Mouse (Mus musculus) cerebellum, postnatal 36 days (tissue): Measurements from ENCODE around the gene Cox7a2.

ENCODE experiments used
- DNase-seq, 2 experiments: peaks; one replicate each; pipeline ENCODE4 v3.0.0; 2021 to 2022; ENCODE audit warnings: mixed read lengths in 2 of 2

Cox7a2 gene

GRCm38 (mm10) chr9:79759385-79760005, at the start of gene Cox7a2:
Gene Cox7a2, minus strand, starts transcription at chr9:79759878.
- peak; percentile 92 to 95 for DNase-seq

- DNase-seq, result no peak
Observed at GRCm38 (mm10) chr9:79809411-79809810, 49.7 kb upstream of the Cox7a2 start.

- DNase-seq, result no peak
Observed at GRCm38 (mm10) chr9:79807178-79807577, 47.5 kb upstream of the Cox7a2 start.

GRCm38 (mm10) chr9:79806317-79807075, 46.8 kb upstream of the Cox7a2 start:
- DNase-seq, result no peak

DNA sequence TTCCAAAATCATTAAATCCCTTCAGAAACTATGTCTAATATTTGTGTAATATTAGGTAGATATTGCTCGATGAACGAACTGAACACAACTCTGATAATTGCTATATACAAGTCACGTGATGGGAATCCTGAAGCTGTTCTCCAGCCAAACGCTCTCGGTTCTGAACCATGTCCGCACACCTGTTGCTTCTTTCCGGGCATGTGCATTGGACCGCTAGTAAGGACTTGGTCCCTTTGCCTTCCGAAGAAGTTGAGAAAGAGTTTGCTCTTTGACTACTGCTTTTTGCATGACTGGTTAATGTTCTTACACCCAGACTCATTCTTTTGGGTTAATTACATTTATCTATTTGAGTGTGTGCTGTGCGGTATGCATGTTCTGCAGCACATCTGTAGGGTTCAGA, 45.7 kb upstream of the Cox7a2 start:
- no peak for DNase-seq

GRCm38 (mm10) chr9:79796461-79797135, 36.9 kb upstream of the Cox7a2 start:
- no peak for DNase-seq

- DNase-seq, result no peak
Observed at GRCm38 (mm10) chr9:79795076-79795475, 35.4 kb upstream of the Cox7a2 start.

GRCm38 (mm10) chr9:79792841-79793835, 33.5 kb upstream of the Cox7a2 start, which contains the start of gene Tmem30a:
Gene Tmem30a, minus strand, starts transcription at chr9:79793507.
- peak; percentile 94 to 95 for DNase-seq

GRCm38 (mm10) chr9:79785794-79786085, 26.1 kb upstream of the Cox7a2 start:
- no peak for DNase-seq

DNA sequence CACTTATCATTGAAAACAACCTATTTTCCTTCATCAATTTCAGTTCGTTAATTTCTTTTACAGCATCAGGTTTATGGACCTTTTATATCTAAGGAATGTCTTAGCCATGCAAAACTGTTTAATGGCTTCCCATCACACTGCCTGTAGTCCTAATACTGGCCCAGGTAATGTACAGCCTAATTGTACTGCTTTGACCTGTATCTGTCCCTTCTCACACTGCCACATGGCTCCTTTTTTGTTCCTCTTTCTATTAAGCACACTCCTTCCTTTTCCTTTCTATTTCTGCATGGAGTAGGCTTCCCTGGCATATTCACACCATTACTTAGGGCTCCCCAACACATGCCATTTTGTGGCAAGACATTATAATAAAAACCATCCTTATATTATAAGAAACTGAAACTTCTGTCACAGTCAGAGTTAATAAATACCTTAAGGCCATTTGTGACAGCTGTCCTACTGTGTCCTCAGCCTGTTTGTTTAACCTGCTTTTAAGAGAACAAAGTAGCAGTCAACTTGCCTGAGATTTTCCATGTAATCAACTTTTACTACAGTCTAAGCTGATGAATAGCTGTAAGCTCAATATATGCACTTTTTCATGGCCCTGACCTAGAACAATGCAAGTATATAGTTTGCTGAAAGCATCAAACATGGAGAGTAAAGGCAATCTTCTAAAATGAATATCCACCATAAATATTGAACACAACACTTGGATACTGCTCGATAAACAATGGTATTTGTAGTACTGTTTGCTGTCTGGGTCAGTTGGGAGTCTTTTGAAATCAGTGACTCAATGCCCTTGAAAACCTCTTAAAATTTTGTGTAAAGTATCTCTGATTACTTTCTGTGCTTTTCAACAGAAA, 25.5 kb upstream of the Cox7a2 start:
- no peak for DNase-seq

DNA sequence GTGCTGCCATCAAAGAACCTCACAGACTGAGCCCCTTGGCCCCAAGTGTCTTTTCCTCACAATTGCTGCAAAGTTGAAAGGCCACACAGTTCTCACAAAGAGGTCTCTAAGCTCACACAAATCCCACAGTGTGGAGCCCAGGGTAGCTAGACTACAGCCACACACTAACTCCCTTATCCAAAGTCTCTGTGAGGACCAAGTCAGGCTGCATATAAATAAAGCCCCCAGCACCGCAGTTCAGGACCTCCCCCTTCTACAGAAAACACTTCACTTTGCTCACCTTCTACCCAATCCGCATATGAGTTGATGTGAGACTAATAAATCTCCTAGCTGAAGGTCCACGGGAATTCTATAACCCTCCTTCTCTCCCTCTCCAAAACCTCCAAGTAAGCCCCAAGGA, 24.8 kb upstream of the Cox7a2 start:
- DNase-seq, result no peak

DNA sequence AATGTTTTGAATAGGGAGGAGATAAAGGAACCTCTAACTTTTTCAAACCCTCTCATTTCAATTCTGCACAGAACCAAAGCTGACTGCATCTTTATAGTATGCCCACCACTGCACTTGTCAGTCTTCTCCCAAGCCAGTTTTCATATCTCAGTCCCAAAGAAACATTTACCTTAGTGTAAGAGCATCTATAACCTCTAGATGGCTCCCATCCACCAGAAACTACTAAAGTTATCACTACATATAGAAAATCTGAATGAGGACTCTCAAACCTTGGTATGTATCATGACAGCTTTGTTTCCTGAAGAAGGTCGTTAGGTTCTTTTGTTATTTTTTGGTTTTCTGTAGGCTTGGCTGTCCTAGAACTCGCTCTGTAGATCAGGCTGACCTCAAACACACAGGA, 19.7 kb upstream of the Cox7a2 start:
- DNase-seq, result no peak

DNA sequence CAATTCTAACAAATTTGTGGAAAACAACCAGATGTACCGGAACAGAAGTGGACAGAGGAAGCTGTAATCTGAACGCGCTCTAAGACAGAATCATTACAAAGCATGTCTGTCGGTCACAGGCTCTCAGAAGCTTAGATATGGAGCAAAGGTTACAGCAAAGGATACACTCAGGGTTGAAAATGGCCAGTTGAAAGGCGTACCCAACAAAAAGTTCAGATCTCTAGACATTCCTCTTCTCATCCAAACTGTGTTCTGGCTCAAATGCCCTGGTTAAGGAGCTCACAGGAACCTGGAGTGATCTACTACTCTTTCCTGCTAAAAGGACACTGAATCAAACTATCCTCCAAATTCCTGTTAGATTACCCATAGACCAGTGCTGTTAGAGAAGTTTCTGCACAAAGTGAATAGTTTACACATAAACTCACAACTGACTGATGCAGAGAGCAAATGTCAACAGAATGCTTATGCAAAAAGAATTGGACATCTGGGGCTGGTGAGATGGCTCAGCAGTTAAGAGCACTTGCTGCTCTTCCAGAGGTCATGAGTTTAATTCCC, 7.4 kb upstream of the Cox7a2 start:
- no peak for DNase-seq

DNA sequence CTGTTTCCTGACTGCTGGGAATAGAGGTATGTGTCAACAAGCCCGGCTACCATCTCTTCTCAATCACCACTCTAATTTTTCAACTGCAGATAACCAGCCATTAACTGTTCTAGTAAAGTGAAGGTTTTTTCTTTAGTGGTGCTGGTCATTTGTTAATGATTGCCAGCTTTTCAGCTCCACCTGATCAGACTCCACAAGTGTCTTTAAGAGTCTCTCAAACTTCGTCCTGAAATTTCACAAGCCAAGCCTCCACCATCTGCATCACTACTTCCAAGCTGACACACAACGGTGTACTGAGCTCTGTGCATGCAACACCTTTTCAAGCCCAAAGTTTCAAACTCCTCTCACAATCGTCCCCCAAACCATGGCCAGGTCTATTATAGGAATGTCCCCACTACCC, 5.7 kb upstream of the Cox7a2 start:
- no peak for DNase-seq

- no peak for DNase-seq
Observed at GRCm38 (mm10) chr9:79762519-79762918, 2.8 kb upstream of the Cox7a2 start.

GRCm38 (mm10) chr9:79760076-79760475, 398 bp upstream of the Cox7a2 start:
- DNase-seq, result no peak

DNA sequence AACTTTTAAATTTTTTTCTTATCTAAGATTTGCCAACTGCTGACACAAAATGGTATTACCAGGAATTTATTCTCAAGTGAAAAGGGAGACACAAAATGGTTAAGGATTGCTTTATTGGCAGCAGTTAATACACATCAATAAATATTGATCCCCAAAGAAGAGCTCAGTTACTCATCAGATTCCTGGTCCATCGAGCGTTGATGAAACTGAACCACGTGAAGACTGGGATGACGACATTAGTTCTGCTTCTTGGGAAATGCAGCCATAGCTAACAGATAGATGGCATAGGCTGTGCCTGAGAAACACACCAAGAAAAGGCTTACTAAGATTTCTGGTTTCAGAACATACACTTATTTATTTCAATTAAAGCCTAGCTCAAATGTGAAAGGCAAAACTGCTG, 4.4 kb downstream of the Cox7a2 start:
- DNase-seq, result no peak

- DNase-seq, result no peak
Observed at GRCm38 (mm10) chr9:79751846-79752245, 7.8 kb downstream of the Cox7a2 start.

GRCm38 (mm10) chr9:79750709-79751108, 9.0 kb downstream of the Cox7a2 start:
- DNase-seq, result no peak

- no peak for DNase-seq
Observed at GRCm38 (mm10) chr9:79745036-79745435, 14.6 kb downstream of the Cox7a2 start.

GRCm38 (mm10) chr9:79735608-79736007, 24.1 kb downstream of the Cox7a2 start:
- no peak for DNase-seq

GRCm38 (mm10) chr9:79730301-79730700, 29.4 kb downstream of the Cox7a2 start:
- no peak for DNase-seq
